Mouse (Mus musculus): ENCODE data around the gene Cdh13.
"Not testable (repeated sequence)": the region's sequence is repeated elsewhere in the genome, so short reads cannot be mapped to it uniquely, and the experiment has no call there.

Gene Cdh13

GRCm38 (mm10) chr8:118676233-118676632 is 392.7 kb downstream of the Cdh13 start:
- no peak for DNase-seq (ENCODE audit: low spot score)

GRCm38 (mm10) chr8:118679347-118679746 is 395.8 kb downstream of the Cdh13 start:
- DNase-seq (ENCODE audit: low spot score), result no peak

GRCm38 (mm10) chr8:118683386-118683785 is 399.9 kb downstream of the Cdh13 start:
- no peak for DNase-seq (ENCODE audit: low spot score)

GRCm38 (mm10) chr8:118685863-118686262 is 402.3 kb downstream of the Cdh13 start:
- DNase-seq (ENCODE audit: low spot score), result no peak

- no peak for DNase-seq (ENCODE audit: low spot score)
These were observed 406.3 kb downstream of the Cdh13 start for GRCm38 (mm10) chr8:118689849-118690248.

- no peak for DNase-seq (ENCODE audit: low spot score)
These were observed 417.9 kb downstream of the Cdh13 start for GRCm38 (mm10) chr8:118701312-118701880.

- no peak for DNase-seq (ENCODE audit: low spot score)
These were observed 425.8 kb downstream of the Cdh13 start for GRCm38 (mm10) chr8:118709366-118709765.

- no peak for DNase-seq (ENCODE audit: low spot score)
These were observed 428.1 kb downstream of the Cdh13 start for GRCm38 (mm10) chr8:118711631-118712030.

- DNase-seq (ENCODE audit: low spot score), result no peak
These were observed 429.6 kb downstream of the Cdh13 start for GRCm38 (mm10) chr8:118713111-118713510.

- no peak for DNase-seq (ENCODE audit: low spot score)
These were observed 430.1 kb downstream of the Cdh13 start for GRCm38 (mm10) chr8:118713596-118713995.

- no peak for DNase-seq (ENCODE audit: low spot score)
These were observed 439.4 kb downstream of the Cdh13 start for GRCm38 (mm10) chr8:118722896-118723295.

- no peak for DNase-seq (ENCODE audit: low spot score)
These were observed 442.1 kb downstream of the Cdh13 start for GRCm38 (mm10) chr8:118725651-118726050.

- no peak for DNase-seq (ENCODE audit: low spot score)
These were observed 458.2 kb downstream of the Cdh13 start for GRCm38 (mm10) chr8:118741781-118742180.

- DNase-seq (ENCODE audit: low spot score), result no peak
These were observed 461.5 kb downstream of the Cdh13 start for GRCm38 (mm10) chr8:118744991-118745390.

- DNase-seq (ENCODE audit: low spot score), result no peak
These were observed 464.6 kb downstream of the Cdh13 start for GRCm38 (mm10) chr8:118748041-118748604.

GRCm38 (mm10) chr8:118749191-118749590 is 465.7 kb downstream of the Cdh13 start:
- no peak for DNase-seq (ENCODE audit: low spot score)

GRCm38 (mm10) chr8:118749786-118750185 is 466.3 kb downstream of the Cdh13 start:
- DNase-seq (ENCODE audit: low spot score), result no peak

- DNase-seq (ENCODE audit: low spot score), result no peak
These were observed 470.2 kb downstream of the Cdh13 start for GRCm38 (mm10) chr8:118753710-118754109.

GRCm38 (mm10) chr8:118754119-118754518 is 470.6 kb downstream of the Cdh13 start:
- no peak for DNase-seq (ENCODE audit: low spot score)

- not testable (repeated sequence) for DNase-seq (ENCODE audit: low spot score)
These were observed 494.0 kb downstream of the Cdh13 start for GRCm38 (mm10) chr8:118777507-118777906.

GRCm38 (mm10) chr8:118778374-118778773 is 494.8 kb downstream of the Cdh13 start:
- DNase-seq (ENCODE audit: low spot score), result no peak

GRCm38 (mm10) chr8:118785646-118786045 is 502.1 kb downstream of the Cdh13 start:
- DNase-seq (ENCODE audit: low spot score), result no peak

GRCm38 (mm10) chr8:118789649-118790048 is 506.1 kb downstream of the Cdh13 start:
- DNase-seq (ENCODE audit: low spot score), result no peak

- DNase-seq (ENCODE audit: low spot score), result no peak
These were observed 511.4 kb downstream of the Cdh13 start for GRCm38 (mm10) chr8:118794886-118795285.

Measured in ovary, adult 18-20 months (tissue).